Mouse (Mus musculus) lung, postnatal 0 days (tissue): ENCODE results near the gene Kdelr2.

ENCODE experiments used
- CTCF ChIP-seq: IDR thresholded peaks from 2 replicates; pipeline ENCODE4 v1.5.1; 2016; ENCODE audit warnings: antibody characterized with exemption, mild to moderate bottlenecking
- EP300 ChIP-seq: IDR thresholded peaks from 2 replicates; pipeline ENCODE4 v1.6.1; 2016; ENCODE audit warnings: antibody characterized with exemption, mild to moderate bottlenecking, control low read depth

DNA sequence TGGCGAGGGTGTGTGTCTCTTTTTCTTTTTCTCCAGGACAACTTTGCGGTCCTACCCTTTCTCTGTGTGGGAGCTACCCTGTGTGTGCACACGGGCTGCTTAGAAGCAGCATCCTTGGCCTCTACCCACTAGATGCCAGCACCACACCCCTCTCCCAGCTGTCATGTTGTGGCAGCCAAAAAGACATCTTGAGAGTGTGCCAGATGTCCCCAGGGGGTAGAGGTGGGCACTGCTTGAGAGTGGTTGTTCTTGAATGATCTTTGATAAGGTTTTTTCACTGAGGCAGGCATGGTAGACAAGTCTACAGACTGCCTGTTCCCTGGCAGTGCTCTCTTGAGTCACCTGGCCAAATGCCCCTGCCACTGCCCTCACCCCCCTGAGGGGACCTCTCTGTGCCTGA lies 35.7 kb upstream of the Kdelr2 start:
- TF ChIP-seq CTCF: no peak
- TF ChIP-seq EP300: no peak
